Mouse (Mus musculus): Measurements from ENCODE around the gene Nox1. TPM values are rescaled to one million over a fixed set of nuclear protein-coding genes. Genes with fewer than 3 reads are reported as not detected.
A peak's percentile ranks its signal among the peaks of the same experiment; 100 is the strongest.
"Not testable (repeated sequence)": the region's sequence is repeated elsewhere in the genome, so short reads cannot be mapped to it uniquely, and the experiment has no call there.

The Nox1 gene
- not detected for total RNA-seq (2021)

- intact Hi-C loops (cut with DNase I): no loop called here
- no peak for DNase-seq (ENCODE audit: low spot score in 2 of 2)
These were observed at the start of gene Nox1 for GRCm38 (mm10) chrX:134221856-134222255. Gene Nox1 (minus strand): TSS chrX:134221956.

GRCm38 (mm10) chrX:134262129-134262528 is 40.4 kb upstream of the Nox1 start:
- intact Hi-C loops (cut with DNase I): no loop called here
- no peak for DNase-seq (ENCODE audit: low spot score in 2 of 2)

- DNase-seq (ENCODE audit: low spot score in 2 of 2): no peak
- intact Hi-C loops (cut with DNase I): no loop called here
These were observed 39.4 kb upstream of the Nox1 start for GRCm38 (mm10) chrX:134261191-134261590.

GRCm38 (mm10) chrX:134248202-134248601 is 26.4 kb upstream of the Nox1 start:
- DNase-seq (ENCODE audit: low spot score in 2 of 2): no peak
- intact Hi-C loops (cut with DNase I): no loop called here

- intact Hi-C loops (cut with DNase I): no loop called here
These were observed 24.2 kb upstream of the Nox1 start for GRCm38 (mm10) chrX:134245946-134246345.

GRCm38 (mm10) chrX:134238266-134238665 is 16.5 kb upstream of the Nox1 start:
- DNase-seq (ENCODE audit: low spot score in 2 of 2): no peak
- intact Hi-C loops (cut with DNase I): no loop called here

More at GRCm38 (mm10) chrX:134245946-134246345, 24.2 kb upstream of the Nox1 start:
- DNase-seq (ENCODE audit: low spot score in 2 of 2): no peak

DNA sequence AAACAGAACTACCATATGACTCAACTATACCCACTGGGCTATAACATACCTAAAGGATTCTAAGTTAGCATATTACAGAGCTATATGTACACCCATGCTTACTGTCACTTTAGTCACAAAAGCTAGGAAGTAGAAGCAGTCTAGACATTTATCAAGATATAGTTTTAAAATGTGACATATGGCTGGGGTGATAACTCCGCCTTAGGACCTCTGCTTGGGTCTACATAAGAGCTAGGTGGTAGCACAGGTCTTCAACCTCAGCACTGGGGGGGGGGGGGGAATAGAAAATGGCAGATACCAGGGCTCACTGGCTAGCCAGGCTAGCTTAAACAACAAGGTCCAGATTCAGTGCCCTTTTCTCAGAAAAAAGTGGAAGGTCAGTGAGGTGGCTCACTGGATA is 11.3 kb upstream of the Nox1 start:
- intact Hi-C loops (cut with DNase I): no loop called here
- no peak for DNase-seq (ENCODE audit: low spot score in 2 of 2)

DNA sequence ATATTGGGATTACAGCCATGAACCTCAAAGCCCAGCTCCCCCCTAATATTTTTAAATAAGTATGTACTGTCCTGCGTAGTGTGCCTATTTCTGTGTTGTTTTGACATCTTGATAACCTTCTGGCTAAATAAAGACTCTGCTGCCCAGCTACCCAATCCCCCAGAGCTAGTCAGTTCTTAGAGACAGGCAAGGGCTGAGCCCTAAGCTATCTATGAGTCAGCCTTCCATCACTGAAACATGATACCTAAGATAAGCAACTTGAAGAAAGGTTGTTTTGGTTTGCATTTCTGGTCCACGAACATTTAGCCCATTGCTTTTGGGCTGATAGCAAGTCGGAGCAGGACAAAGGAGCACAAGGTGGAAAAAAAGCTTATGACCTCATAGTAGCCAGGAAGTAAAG is 1.1 kb downstream of the Nox1 start:
- intact Hi-C loops (cut with DNase I): no loop called here
- no peak for DNase-seq (ENCODE audit: low spot score in 2 of 2)

DNA sequence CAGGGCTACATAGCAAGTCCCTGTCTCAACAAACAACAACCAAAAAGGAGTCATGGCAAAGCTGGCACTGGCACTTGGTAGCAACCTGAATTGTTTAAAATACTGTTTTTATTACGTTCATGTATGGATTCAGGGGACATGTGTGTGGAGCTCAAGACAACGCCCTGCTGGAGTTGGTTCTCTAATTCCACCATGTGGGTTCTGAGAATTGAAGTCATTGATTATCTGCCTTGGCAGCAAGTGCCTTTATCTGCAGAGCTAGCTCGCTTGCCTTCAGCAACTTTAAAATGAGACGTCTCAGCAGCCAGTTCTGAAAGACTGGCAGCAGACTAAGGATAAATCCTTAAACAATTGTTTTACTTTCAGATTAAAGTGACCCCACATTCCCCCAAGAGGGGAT is 3.6 kb downstream of the Nox1 start:
- DNase-seq (ENCODE audit: low spot score in 2 of 2): no peak
- intact Hi-C loops (cut with DNase I): no loop called here

- intact Hi-C loops (cut with DNase I): no loop called here
- DNase-seq (ENCODE audit: low spot score in 2 of 2): peak in 1 of 2 experiments; percentile 11
These were observed 10.6 kb downstream of the Nox1 start for GRCm38 (mm10) chrX:134211151-134211642.

DNA sequence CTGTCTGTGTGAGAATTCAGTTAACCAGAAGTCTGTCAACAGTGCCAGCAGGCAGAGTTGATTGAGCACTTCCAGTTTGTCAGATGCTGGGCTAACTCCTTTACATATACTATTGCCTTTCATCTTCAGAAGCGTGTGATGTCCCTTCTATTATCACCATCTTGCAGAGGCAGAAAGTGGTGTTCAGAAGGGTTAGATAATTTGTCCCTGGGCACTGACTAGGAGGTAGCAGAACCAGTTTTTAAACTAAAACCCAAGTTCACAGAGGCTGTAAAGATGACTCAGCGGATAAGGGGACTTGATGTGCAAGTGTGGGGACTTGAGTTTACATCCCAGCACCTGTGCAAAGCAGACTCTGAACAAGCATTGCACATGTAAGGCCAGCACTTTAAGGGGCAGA is 13.3 kb downstream of the Nox1 start:
- intact Hi-C loops (cut with DNase I): no loop called here
- DNase-seq (ENCODE audit: low spot score in 2 of 2): no peak

DNA sequence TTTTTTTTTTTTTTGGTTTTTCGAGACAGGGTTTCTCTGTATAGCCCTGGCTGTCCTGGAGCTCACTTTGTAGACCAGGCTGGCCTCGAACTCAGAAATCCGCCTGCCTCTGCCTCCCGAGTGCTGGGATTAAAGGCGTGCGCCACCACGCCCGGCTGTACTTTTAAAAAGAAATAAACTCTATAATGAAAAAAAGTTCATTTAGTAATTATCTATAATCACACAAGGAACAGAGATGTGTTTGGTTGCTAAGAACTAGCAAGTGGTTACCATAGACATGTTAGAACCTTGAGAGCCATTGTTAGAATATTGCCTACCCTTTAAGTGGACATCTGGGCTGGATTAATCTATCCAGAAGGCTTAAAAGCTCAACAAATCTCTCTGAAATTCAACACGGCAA is 34.6 kb downstream of the Nox1 start, which contains the start of gene Arl13a:
TSS of gene Arl13a (plus strand) at position 301 of the 400 bp plus-strand sequence.
- intact Hi-C loops (cut with DNase I); DNase-seq (ENCODE audit: low spot score in 2 of 2): not testable (repeated sequence)

DNA sequence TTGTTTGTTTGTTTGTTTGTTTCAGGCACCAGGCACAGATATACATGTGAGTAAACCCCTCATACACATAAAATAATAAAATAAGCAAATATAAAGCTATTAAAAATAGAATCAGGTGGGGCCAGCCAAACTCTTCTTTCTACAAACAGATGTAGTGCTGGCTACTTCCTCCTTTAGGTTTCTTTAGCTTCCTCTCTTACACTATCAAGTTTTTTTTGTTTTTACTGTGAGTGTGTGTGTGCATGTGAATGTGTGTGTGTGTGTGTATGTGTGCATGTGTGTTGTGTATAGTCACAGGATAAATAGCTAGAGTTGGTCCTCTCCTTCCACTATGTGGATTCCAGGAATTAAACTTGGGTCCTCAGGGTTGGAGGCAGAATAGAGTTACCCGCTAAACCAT is 47.1 kb downstream of the Nox1 start:
- DNase-seq (ENCODE audit: low spot score in 2 of 2): no peak
- intact Hi-C loops (cut with DNase I): no loop called here

DNA sequence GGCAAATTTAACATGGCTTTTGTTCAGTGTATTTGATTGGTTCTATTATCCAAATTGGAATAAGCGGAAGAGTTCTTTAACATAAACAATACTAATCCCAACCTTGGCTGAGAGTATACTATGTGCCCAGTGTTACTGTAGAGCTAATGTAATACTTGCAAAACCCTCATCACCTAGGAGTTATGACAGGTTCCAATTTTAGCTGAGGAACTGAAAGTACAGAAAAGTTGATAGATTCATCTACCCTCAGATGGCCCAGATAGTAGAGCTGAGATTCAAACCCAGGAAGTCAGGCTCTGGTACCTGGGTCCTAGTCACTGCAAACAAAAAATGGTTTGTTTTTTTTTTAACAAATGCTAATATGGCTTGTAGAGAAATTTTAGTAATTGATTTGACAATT is 51.2 kb downstream of the Nox1 start:
- intact Hi-C loops (cut with DNase I): no loop called here
- DNase-seq (ENCODE audit: low spot score in 2 of 2): no peak

- intact Hi-C loops (cut with DNase I): no loop called here
These were observed 58.3 kb downstream of the Nox1 start for GRCm38 (mm10) chrX:134163484-134163883.

GRCm38 (mm10) chrX:134162826-134163225 is 58.9 kb downstream of the Nox1 start:
- intact Hi-C loops (cut with DNase I): no loop called here
- DNase-seq (ENCODE audit: low spot score in 2 of 2): no peak

More at GRCm38 (mm10) chrX:134163484-134163883, 58.3 kb downstream of the Nox1 start:
- DNase-seq (ENCODE audit: low spot score in 2 of 2): no peak

- intact Hi-C loops (cut with DNase I): no loop called here
- no peak for DNase-seq (ENCODE audit: low spot score in 2 of 2)
These were observed 59.6 kb downstream of the Nox1 start, which contains the start of gene Xkrx for GRCm38 (mm10) chrX:134162043-134162720. Gene Xkrx (minus strand): TSS chrX:134162076.

DNA sequence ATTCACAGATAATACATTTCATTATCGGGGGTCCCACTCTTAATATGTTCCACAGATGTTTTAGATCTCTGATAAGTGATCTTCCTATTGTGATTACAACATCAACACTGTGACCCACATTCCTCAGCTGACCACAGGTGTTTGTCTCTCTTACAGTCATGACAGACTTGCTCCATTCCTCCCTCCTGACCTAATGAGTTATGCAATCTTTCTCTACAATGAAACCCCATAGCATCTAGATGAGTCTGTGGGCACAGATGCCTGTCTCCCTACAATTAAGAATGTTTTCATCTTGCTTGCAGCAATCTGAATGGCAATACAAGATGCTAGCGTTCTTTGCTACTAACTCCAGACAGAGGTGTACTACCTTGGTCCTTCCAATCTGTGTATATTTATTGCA is 61.3 kb downstream of the Nox1 start:
- no peak for DNase-seq (ENCODE audit: low spot score in 2 of 2)
- intact Hi-C loops (cut with DNase I): no loop called here

- intact Hi-C loops (cut with DNase I): no loop called here
- DNase-seq (ENCODE audit: low spot score in 2 of 2): no peak
These were observed 63.6 kb downstream of the Nox1 start for GRCm38 (mm10) chrX:134158151-134158550.

GRCm38 (mm10) chrX:134141986-134142385 is 79.8 kb downstream of the Nox1 start:
- intact Hi-C loops (cut with DNase I): no loop called here
- no peak for DNase-seq (ENCODE audit: low spot score in 2 of 2)

- DNase-seq (ENCODE audit: low spot score in 2 of 2): no peak
- intact Hi-C loops (cut with DNase I): no loop called here
These were observed 80.2 kb downstream of the Nox1 start for GRCm38 (mm10) chrX:134141551-134141950.

GRCm38 (mm10) chrX:134140024-134140423 is 81.7 kb downstream of the Nox1 start:
- intact Hi-C loops (cut with DNase I): no loop called here
- DNase-seq (ENCODE audit: low spot score in 2 of 2): no peak
